Mouse (Mus musculus) NIH3T3 (cell line): ENCODE results near the gene Mvp.

ENCODE experiments used
- DNase-seq: peaks from one replicate; pipeline ENCODE4 v3.0.0-alpha.2; 2012; ENCODE audit warnings: low read depth

Gene Mvp

GRCm38 (mm10) chr7:127014320-127014719, at the start of gene Mvp:
Gene Mvp (minus strand): TSS chr7:127014621.
- peak; percentile 86 for DNase-seq

- no peak for DNase-seq
These were observed 40.7 kb upstream of the Mvp start for GRCm38 (mm10) chr7:127055026-127055585.

GRCm38 (mm10) chr7:127041851-127042672, 27.6 kb upstream of the Mvp start, which contains the start of gene Kif22:
Gene Kif22 (minus strand): TSS chr7:127042471.
- DNase-seq: peak; percentile 91

- DNase-seq: peak; percentile 31
These were observed 16.8 kb upstream of the Mvp start for GRCm38 (mm10) chr7:127031244-127031643.

GRCm38 (mm10) chr7:127030172-127030571, 15.8 kb upstream of the Mvp start:
- DNase-seq: peak; percentile 57

GRCm38 (mm10) chr7:127027885-127028284, 13.5 kb upstream of the Mvp start:
- no peak for DNase-seq

- peak; percentile 99 for DNase-seq
These were observed 12.7 kb upstream of the Mvp start, which contains the start of gene Maz for GRCm38 (mm10) chr7:127026984-127027726. Gene Maz (minus strand): TSS chr7:127027037.

- DNase-seq: no peak
These were observed 12.2 kb upstream of the Mvp start for GRCm38 (mm10) chr7:127026616-127026983.

- no peak for DNase-seq
These were observed 11.8 kb upstream of the Mvp start for GRCm38 (mm10) chr7:127026161-127026600.

- peak; percentile 62 for DNase-seq
These were observed 11.2 kb upstream of the Mvp start for GRCm38 (mm10) chr7:127025556-127026160.

- DNase-seq: peak; percentile 88
These were observed 10.5 kb upstream of the Mvp start for GRCm38 (mm10) chr7:127024755-127025555.

GRCm38 (mm10) chr7:127023896-127024690, 9.7 kb upstream of the Mvp start:
- no peak for DNase-seq

- no peak for DNase-seq
These were observed 8.9 kb upstream of the Mvp start for GRCm38 (mm10) chr7:127023272-127023691.

GRCm38 (mm10) chr7:127022528-127023271, 8.3 kb upstream of the Mvp start:
- no peak for DNase-seq

- no peak for DNase-seq
These were observed 7.4 kb upstream of the Mvp start for GRCm38 (mm10) chr7:127021563-127022527.

GRCm38 (mm10) chr7:127020901-127021562, 6.6 kb upstream of the Mvp start, which contains the start of the genes Gm42742 and Prrt2:
Gene Gm42742 (minus strand): TSS chr7:127021097.
Gene Prrt2 (minus strand): TSS chr7:127021211.
- DNase-seq: no peak

- DNase-seq: no peak
These were observed 6.1 kb upstream of the Mvp start for GRCm38 (mm10) chr7:127020491-127020890.

GRCm38 (mm10) chr7:127020031-127020430, 5.6 kb upstream of the Mvp start:
- DNase-seq: no peak
